Mouse (Mus musculus) hindbrain, embryonic 15.5 days (tissue): ENCODE results near the gene Ahcyl1. TPM values are rescaled to one million over a fixed set of nuclear protein-coding genes. Genes with fewer than 3 reads are reported as not detected.

Experiments
- ATAC-seq: fragments of 200-750 bp; cut with Nextera tagmentation; 2 replicates; pipeline ENCODE4 v1.8.0; 2017; ENCODE audit warnings: low read depth, moderate number of reproducible peaks, moderate TSS enrichment; ENCODE audit not compliant: low FRiP score
- H3K27ac ChIP-seq: fragments of 300-500 bp; sonication (generic); replicated peaks from 2 replicates; pipeline ENCODE4 v1.5.1; 2015; ENCODE audit warnings: mild to moderate bottlenecking, inconsistent platforms
- H3K27me3 ChIP-seq: fragments of 300-500 bp; sonication (generic); 2 replicates; pipeline ENCODE4 v1.6.1; 2015; ENCODE audit warnings: control low read depth, inconsistent platforms
- H3K36me3 ChIP-seq: fragments of 300-500 bp; sonication (generic); 2 replicates; pipeline ENCODE4 v1.6.1; 2015; ENCODE audit warnings: control low read depth, inconsistent platforms
- H3K4me1 ChIP-seq: fragments of 300-500 bp; sonication (generic); replicated peaks from 2 replicates; pipeline ENCODE4 v1.6.1; 2015; ENCODE audit warnings: control low read depth, inconsistent platforms
- H3K4me2 ChIP-seq: fragments of 300-500 bp; sonication (generic); 2 replicates; pipeline ENCODE4 v1.6.1; 2015; ENCODE audit warnings: moderate library complexity, mild to moderate bottlenecking, inconsistent platforms
- H3K4me3 ChIP-seq: fragments of 300-500 bp; sonication (generic); 2 replicates; pipeline ENCODE4 v1.5.1; 2015; ENCODE audit warnings: mild to moderate bottlenecking, inconsistent platforms
- H3K9ac ChIP-seq: fragments of 300-500 bp; sonication (generic); 2 replicates; pipeline ENCODE4 v1.6.1; 2015; ENCODE audit warnings: inconsistent platforms
- H3K9me3 ChIP-seq: fragments of 300-500 bp; sonication (generic); 2 replicates; pipeline ENCODE4 v1.6.1; 2016; ENCODE audit warnings: control low read depth, inconsistent platforms
- WGBS: fragments of 180-500 bp; shearing (Covaris S2); methylation state at CpG from one replicate; pipeline ENCODE4 v1.1.7; 2015; 5-methylcytosine and 5-hydroxymethylcytosine counted together
- polyA plus RNA-seq: library from polyadenylated mRNA; unstranded; fragments of >200 nt; fragmentation: Nextera tagmentation; extraction: Ambion mirVana; gene quantifications from 2 replicates; pipeline ENCODE4 v1.2.1, GENCODE M21; 2015

Gene Ahcyl1
- polyA plus RNA-seq, 1 experiment from 2014 or later, result 110 TPM

GRCm38 (mm10) chr3:107680790-107681576 lies 15.4 kb downstream of the Ahcyl1 start:
- ATAC-seq, result peak; percentile 37; the same call in 1 of the 2 replicates

GRCm38 (mm10) chr3:107671509-107671908 lies 24.9 kb downstream of the Ahcyl1 start:
- peaks cover 78% of the 10 kb centered on the region for H3K36me3 ChIP-seq
- WGBS, result 93% methylated on average over 2 of the region's 2 CpGs
- H3K27me3 ChIP-seq, result no peaks in the 10 kb centered on the region
- no peaks in the 10 kb centered on the region for H3K4me1 ChIP-seq
- H3K4me2 ChIP-seq, result no peak overlapping the region
- no peak overlapping the region for H3K27ac ChIP-seq
- no peak overlapping the region for H3K9ac ChIP-seq
- no peaks in the 10 kb centered on the region for H3K9me3 ChIP-seq
- no peak for ATAC-seq
- H3K4me3 ChIP-seq, result no peak overlapping the region

More at GRCm38 (mm10) chr3:107680790-107681576, 15.4 kb downstream of the Ahcyl1 start:
- Histone ChIP-seq H3K4me3 (no peak overlapping the region), H3K4me2 (peak overlapping the region; percentile 9; the same call in 1 of the 2 replicates), H3K27ac (peak overlapping the region; percentile 65), H3K36me3 (no peaks in the 10 kb centered on the region; the same call in 1 of the 2 replicates), H3K9me3 (no peaks in the 10 kb centered on the region), H3K9ac (no peak overlapping the region), H3K27me3 (no peaks in the 10 kb centered on the region), H3K4me1 (peaks cover 27% of the 10 kb centered on the region)
- 30% methylated on average over 7 of the region's 7 CpGs for WGBS

- no peaks in the 10 kb centered on the region for H3K4me1 ChIP-seq
- ATAC-seq, result no peak
- H3K4me2 ChIP-seq, result no peak overlapping the region
- H3K27ac ChIP-seq, result no peak overlapping the region
- H3K9me3 ChIP-seq, result no peaks in the 10 kb centered on the region
- H3K4me3 ChIP-seq, result no peak overlapping the region
- H3K9ac ChIP-seq, result no peak overlapping the region
- peaks cover 88% of the 10 kb centered on the region for H3K36me3 ChIP-seq
- 92% methylated on average over 4 of the region's 4 CpGs for WGBS
- no peaks in the 10 kb centered on the region for H3K27me3 ChIP-seq
Observed at GRCm38 (mm10) chr3:107670500-107670899, 25.9 kb downstream of the Ahcyl1 start.

- WGBS, result 93% methylated on average over 7 of the region's 7 CpGs
- Histone ChIP-seq H3K27me3 (no peaks in the 10 kb centered on the region), H3K4me2 (no peak overlapping the region), H3K27ac (no peak overlapping the region), H3K4me3 (no peak overlapping the region), H3K4me1 (no peaks in the 10 kb centered on the region), H3K9me3 (no peaks in the 10 kb centered on the region), H3K36me3 (peaks cover 87% of the 10 kb centered on the region), H3K9ac (no peak overlapping the region)
- no peak for ATAC-seq
Observed at GRCm38 (mm10) chr3:107668786-107669185, 27.6 kb downstream of the Ahcyl1 start.

GRCm38 (mm10) chr3:107667426-107667825 lies 28.9 kb downstream of the Ahcyl1 start:
- no peak overlapping the region for H3K9ac ChIP-seq
- WGBS, result 88% methylated on average over 6 of the region's 6 CpGs

GRCm38 (mm10) chr3:107664641-107665040 lies 31.7 kb downstream of the Ahcyl1 start:
- no peak overlapping the region for H3K9ac ChIP-seq
- WGBS, result 95% methylated on average over 1 of the region's 1 CpGs
- no peak overlapping the region for H3K27ac ChIP-seq
- H3K27me3 ChIP-seq, result no peaks in the 10 kb centered on the region
- no peaks in the 10 kb centered on the region for H3K4me1 ChIP-seq
- H3K4me3 ChIP-seq, result no peak overlapping the region
- no peak overlapping the region for H3K4me2 ChIP-seq
- no peak for ATAC-seq
- peaks cover 94% of the 10 kb centered on the region for H3K36me3 ChIP-seq
- no peaks in the 10 kb centered on the region for H3K9me3 ChIP-seq

More at GRCm38 (mm10) chr3:107667426-107667825, 28.9 kb downstream of the Ahcyl1 start:
- Histone ChIP-seq H3K27ac (no peak overlapping the region), H3K4me3 (no peak overlapping the region), H3K9me3 (no peaks in the 10 kb centered on the region), H3K27me3 (no peaks in the 10 kb centered on the region), H3K36me3 (peaks cover 93% of the 10 kb centered on the region), H3K4me2 (no peak overlapping the region), H3K4me1 (no peaks in the 10 kb centered on the region)
- ATAC-seq, result no peak

GRCm38 (mm10) chr3:107659000-107659399 lies 37.4 kb downstream of the Ahcyl1 start:
- H3K4me3 ChIP-seq, result no peak overlapping the region
- WGBS, result 98% methylated on average over 1 of the region's 1 CpGs
- no peak overlapping the region for H3K4me2 ChIP-seq
- H3K9ac ChIP-seq, result no peak overlapping the region
- no peak overlapping the region for H3K27ac ChIP-seq
- H3K27me3 ChIP-seq, result no peaks in the 10 kb centered on the region
- ATAC-seq, result no peak
- H3K4me1 ChIP-seq, result no peaks in the 10 kb centered on the region
- H3K9me3 ChIP-seq, result no peaks in the 10 kb centered on the region
- peaks cover 49% of the 10 kb centered on the region for H3K36me3 ChIP-seq

- Histone ChIP-seq H3K9ac (no peak overlapping the region), H3K4me1 (no peaks in the 10 kb centered on the region), H3K4me2 (no peak overlapping the region), H3K36me3 (peaks cover 32% of the 10 kb centered on the region), H3K9me3 (no peaks in the 10 kb centered on the region), H3K4me3 (no peak overlapping the region), H3K27me3 (no peaks in the 10 kb centered on the region), H3K27ac (no peak overlapping the region)
- WGBS, result 79% methylated on average over 4 of the region's 4 CpGs
- ATAC-seq, result no peak
Observed at GRCm38 (mm10) chr3:107656888-107657287, 39.5 kb downstream of the Ahcyl1 start.

GRCm38 (mm10) chr3:107656151-107656550 lies 40.2 kb downstream of the Ahcyl1 start:
- WGBS, result 97% methylated on average over 2 of the region's 2 CpGs
- Histone ChIP-seq H3K27ac (no peak overlapping the region), H3K27me3 (no peaks in the 10 kb centered on the region), H3K4me1 (no peaks in the 10 kb centered on the region), H3K4me3 (no peak overlapping the region), H3K9me3 (no peaks in the 10 kb centered on the region), H3K9ac (no peak overlapping the region), H3K36me3 (peaks cover 26% of the 10 kb centered on the region), H3K4me2 (no peak overlapping the region)
- ATAC-seq, result no peak

GRCm38 (mm10) chr3:107655491-107655890 lies 40.9 kb downstream of the Ahcyl1 start:
- H3K36me3 ChIP-seq, result peaks cover 20% of the 10 kb centered on the region
- H3K27ac ChIP-seq, result no peak overlapping the region
- no peak overlapping the region for H3K4me2 ChIP-seq
- ATAC-seq, result no peak
- WGBS, result 81% methylated on average over 3 of the region's 3 CpGs
- H3K4me3 ChIP-seq, result no peak overlapping the region
- H3K27me3 ChIP-seq, result no peaks in the 10 kb centered on the region
- no peaks in the 10 kb centered on the region for H3K4me1 ChIP-seq
- H3K9ac ChIP-seq, result no peak overlapping the region
- no peaks in the 10 kb centered on the region for H3K9me3 ChIP-seq

GRCm38 (mm10) chr3:107654861-107655260 lies 41.5 kb downstream of the Ahcyl1 start:
- H3K4me1 ChIP-seq, result no peaks in the 10 kb centered on the region
- ATAC-seq, result no peak
- H3K9ac ChIP-seq, result no peak overlapping the region
- H3K4me3 ChIP-seq, result no peak overlapping the region
- no peak overlapping the region for H3K4me2 ChIP-seq
- 82% methylated on average over 3 of the region's 3 CpGs for WGBS
- H3K36me3 ChIP-seq, result peaks cover 13% of the 10 kb centered on the region
- no peaks in the 10 kb centered on the region for H3K27me3 ChIP-seq
- no peaks in the 10 kb centered on the region for H3K9me3 ChIP-seq
- no peak overlapping the region for H3K27ac ChIP-seq

GRCm38 (mm10) chr3:107652968-107653367 lies 43.4 kb downstream of the Ahcyl1 start:
- Histone ChIP-seq H3K9ac (no peak overlapping the region), H3K36me3 (0 out of 2 replicates have a peak, but pooled peaks cover 4% of the 10 kb centered on the region), H3K4me3 (no peak overlapping the region), H3K4me1 (no peaks in the 10 kb centered on the region), H3K27ac (no peak overlapping the region), H3K27me3 (no peaks in the 10 kb centered on the region), H3K9me3 (no peaks in the 10 kb centered on the region), H3K4me2 (no peak overlapping the region)
- 96% methylated on average over 3 of the region's 3 CpGs for WGBS
- no peak for ATAC-seq
